Comparison of ENCODE assay signal across 8 mouse cellular contexts in the genomic region with DNA sequence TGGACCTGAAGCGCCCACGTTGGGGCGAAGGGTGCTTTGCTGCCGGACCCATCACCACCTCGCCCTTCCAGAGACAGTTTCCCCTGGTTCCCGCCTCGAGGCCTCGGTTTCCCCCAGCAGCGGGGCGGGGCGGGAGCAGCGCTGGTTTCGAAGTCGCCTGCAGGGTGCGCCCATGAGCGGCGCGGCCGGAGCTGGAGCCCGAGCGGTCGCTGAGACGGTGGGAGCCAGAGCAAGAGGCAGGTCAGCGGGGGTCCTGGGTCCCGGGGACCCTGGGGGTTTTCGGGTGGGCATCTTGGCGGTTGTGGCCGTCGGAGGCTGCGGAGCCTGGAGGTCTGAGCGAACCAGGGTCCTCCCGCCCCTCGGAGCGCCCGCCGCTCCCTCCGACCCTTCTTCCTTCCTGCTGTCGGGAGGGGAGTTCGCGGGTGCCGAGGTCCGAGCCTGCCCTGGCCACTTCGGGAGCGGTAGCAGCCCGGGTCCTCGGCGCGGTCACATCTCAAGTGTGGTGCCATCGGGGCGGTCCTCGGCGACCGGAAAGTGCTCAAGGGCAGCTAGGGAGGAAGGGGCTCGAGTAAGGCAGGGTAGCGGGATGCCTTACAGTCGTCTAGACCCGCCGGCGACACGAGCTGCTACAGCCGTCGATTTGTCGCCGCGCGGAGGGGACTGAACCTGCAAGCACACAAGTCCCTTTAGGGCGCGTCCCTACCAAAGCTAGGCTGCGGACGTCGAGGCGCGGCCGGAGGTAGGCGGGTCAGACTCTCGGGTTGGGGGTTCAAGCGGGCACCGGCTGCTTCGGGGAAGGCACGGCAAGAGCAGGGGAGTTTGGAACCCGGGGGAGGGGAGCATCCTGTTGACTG. TPM values are rescaled to one million over a fixed set of nuclear protein-coding genes. Genes with fewer than 3 reads are reported as not detected.
DNase-seq lines count a peak whose midpoint lies in the region; ATAC-seq and TF ChIP-seq lines count a peak whose summit lies in the region.

No protein-coding gene starts in this region.

- H3ac ChIP-seq in myocyte (ENCODE audit: control insufficient read depth, insufficient read length), result no peak overlapping the region

- no peaks in the 10 kb centered on the region for H3K9me3 ChIP-seq in hindbrain, postnatal 0 days (ENCODE audit: low read length)
- H3K9me3 ChIP-seq in liver, embryonic 13.5 days (replicated peaks), result no peaks in the 10 kb centered on the region
- no peaks in the 10 kb centered on the region for H3K9me3 ChIP-seq in stomach, embryonic 15.5 days

- no peaks in the 10 kb centered on the region for H3K79me2 ChIP-seq in myocyte (ENCODE audit: control insufficient read depth, insufficient read depth)

- TF ChIP-seq CTCF in layer of hippocampus, adult 2 months (conservative IDR thresholded peaks at IDR 0.05), result peak; percentile 92
- peak; percentile 61 for TF ChIP-seq CTCF in hindbrain, postnatal 0 days (IDR thresholded peaks at IDR 0.05; ENCODE audit: low read depth)

- no peak for TF ChIP-seq POLR2A in myocyte (IDR thresholded peaks at IDR 0.05; ENCODE audit: insufficient read length, low read depth)

- peak overlapping the region; percentile 53 for H3K4me2 ChIP-seq in hindbrain, postnatal 0 days (ENCODE audit: low read depth, low read length)
- H3K4me2 ChIP-seq in liver, embryonic 13.5 days, result peak overlapping the region; percentile 71
- H3K4me2 ChIP-seq in myocyte (ENCODE audit: low read depth), result peak overlapping the region; percentile 75
- H3K4me2 ChIP-seq in stomach, embryonic 15.5 days, result peak overlapping the region; percentile 93

- WGBS in hindbrain, postnatal 0 days, result 3% methylated on average over 76 of the region's 81 CpGs
- under 1% methylated on average over 74 of the region's 81 CpGs for WGBS in liver, embryonic 13.5 days (ENCODE audit: insufficient replicate concordance)
- under 1% methylated on average over 80 of the region's 81 CpGs for WGBS in stomach, embryonic 15.5 days

- peaks cover 5% of the 10 kb centered on the region for H3K4me1 ChIP-seq in hindbrain, postnatal 0 days (ENCODE audit: insufficient read depth, low read length)
- H3K4me1 ChIP-seq in liver, embryonic 13.5 days (replicated peaks), result peaks cover 46% of the 10 kb centered on the region
- H3K4me1 ChIP-seq in stomach, embryonic 15.5 days, result peaks cover 23% of the 10 kb centered on the region

- 0 out of 2 replicates have a peak, but pooled peaks cover 12% of the 10 kb centered on the region for H3K27me3 ChIP-seq in hindbrain, postnatal 0 days (ENCODE audit: insufficient read depth, low read length)
- peaks cover 41% of the 10 kb centered on the region for H3K27me3 ChIP-seq in liver, embryonic 13.5 days
- H3K27me3 ChIP-seq in myocyte (ENCODE audit: control insufficient read depth, insufficient read depth, insufficient read length), result peaks cover 6% of the 10 kb centered on the region
- peaks cover 22% of the 10 kb centered on the region for H3K27me3 ChIP-seq in stomach, embryonic 15.5 days (replicated peaks)

- peak; percentile 77 for ATAC-seq in hindbrain, postnatal 0 days
- ATAC-seq in liver, embryonic 13.5 days (ENCODE audit: low read depth), result peak; percentile 41; the same call in 1 of the 2 replicates
- ATAC-seq in stomach, embryonic 15.5 days (ENCODE audit: insufficient read depth, low FRiP score, low read depth), result 0 out of 2 replicates have a peak, but pooled peaks have one; percentile 56

- H3K27ac ChIP-seq in layer of hippocampus, adult 2 months, result peak overlapping the region; percentile 65
- 0 out of 2 replicates have a peak overlapping the region, but pooled peaks have one; percentile 4 for H3K27ac ChIP-seq in hindbrain, postnatal 0 days
- H3K27ac ChIP-seq in liver, embryonic 13.5 days, result no peak overlapping the region; the same call in 1 of the 2 replicates
- H3K27ac ChIP-seq in stomach, embryonic 15.5 days, result no peak overlapping the region

- peak overlapping the region; percentile 22; the same call in 1 of the 2 replicates for H3K9ac ChIP-seq in hindbrain, postnatal 0 days (replicated peaks; ENCODE audit: low read length)
- H3K9ac ChIP-seq in liver, embryonic 13.5 days, result peak overlapping the region; percentile 56
- peak overlapping the region; percentile 25 for H3K9ac ChIP-seq in stomach, embryonic 15.5 days

- DNase-seq in layer of hippocampus, adult 2 months (ENCODE audit: low spot score in 2 of 2), result peak; percentile 14 to 54
- DNase-seq in layer of hippocampus, adult 9-11 months, result no peak
- peak; percentile 70 to 79 for DNase-seq in cerebellum, postnatal 14 days
- peak; percentile 60 for DNase-seq in gastrocnemius, postnatal 25 days
- peak; percentile 51 for DNase-seq in hindbrain, postnatal 0 days (ENCODE audit: low spot score)
- DNase-seq in liver, embryonic 13.5 days, result no peak

- H3K36me3 ChIP-seq in hindbrain, postnatal 0 days (ENCODE audit: insufficient read depth, low read length), result peaks cover 11% of the 10 kb centered on the region; the same call in 1 of the 2 replicates
- H3K36me3 ChIP-seq in liver, embryonic 13.5 days, result no peaks in the 10 kb centered on the region
- H3K36me3 ChIP-seq in myocyte (ENCODE audit: control insufficient read depth, insufficient read depth), result peaks cover 4% of the 10 kb centered on the region
- H3K36me3 ChIP-seq in stomach, embryonic 15.5 days, result no peaks in the 10 kb centered on the region

- peak overlapping the region; percentile 55 for H3K4me3 ChIP-seq in layer of hippocampus, adult 2 months
- H3K4me3 ChIP-seq in hindbrain, postnatal 0 days (ENCODE audit: low read length), result peak overlapping the region; percentile 38
- peak overlapping the region; percentile 59 for H3K4me3 ChIP-seq in liver, embryonic 13.5 days (replicated peaks)
- H3K4me3 ChIP-seq in myocyte, result peak overlapping the region; percentile 13
- H3K4me3 ChIP-seq in stomach, embryonic 15.5 days (replicated peaks), result peak overlapping the region; percentile 52

TF ChIP-seq in myocyte, 11 proteins besides CTCF, POLR2A, EP300 and RAD21:
- TF ChIP-seq MYOG (IDR thresholded peaks at IDR 0.05; ENCODE audit: control insufficient read depth in 1 of 3, insufficient read depth in 1 of 3, insufficient read length in 2 of 3, low read depth in 2 of 3) (no peak), E2F4 (IDR thresholded peaks at IDR 0.05; ENCODE audit: insufficient read depth) (no peak), TCF3 (IDR thresholded peaks at IDR 0.05; ENCODE audit: insufficient read length, low read depth) (no peak), TCF12 (IDR thresholded peaks at IDR 0.05; ENCODE audit: insufficient read depth, poor library complexity, severe bottlenecking) (no peak), CEBPB (IDR thresholded peaks at IDR 0.05; ENCODE audit: insufficient read depth, poor library complexity, severe bottlenecking) (no peak), REST (IDR thresholded peaks at IDR 0.05; ENCODE audit: insufficient read depth, insufficient read length) (no peak), MYOD1 (IDR thresholded peaks at IDR 0.05; ENCODE audit: control insufficient read depth in 1 of 3, insufficient read length in 2 of 3, low read depth in 2 of 3) (no peak), POLR2AphosphoS2 (IDR thresholded peaks at IDR 0.05; ENCODE audit: insufficient read length, low read depth) (peak; percentile 42)

RNA-seq across cellular contexts. Expression of gene Adora2a, which starts 0.5 kb away (rescaled TPM):
- 1 to 10 TPM; 2.4 to 2.7 TPM for total RNA-seq in layer of hippocampus, adult 2 months (2021)
- 1 to 10 TPM; 1.0 to 1.4 TPM for total RNA-seq in gastrocnemius, postnatal 25 days (2021)
- total RNA-seq in hindbrain, postnatal 0 days (2014; rRNA removed), result 4.7 and 8.5 TPM in 2 replicates
- polyA plus RNA-seq in hindbrain, postnatal 0 days (2015; fragmentation: Nextera tagmentation; extraction: Ambion mirVana), result 1.7 TPM in 2 replicates
- 1.5 and 1.7 TPM in 2 replicates for polyA plus RNA-seq in liver, embryonic 13.5 days (2015; fragmentation: Nextera tagmentation; extraction: Ambion mirVana)
- 1.3 TPM for polyA plus RNA-seq in myocyte (2012; fragmentation: generic; extraction: Trizol)
- polyA plus RNA-seq in stomach, embryonic 15.5 days (2015; fragmentation: Nextera tagmentation; extraction: Ambion mirVana), result 2.6 and 2.9 TPM in 2 replicates

Comparison
In these comparisons a context has a peak if more than half of its experiments do, and no peak if none do; other contexts are left out.
1. DNase-seq: peak in layer of hippocampus, adult 2 months (2 of 2), cerebellum, postnatal 14 days (2 of 2), gastrocnemius, postnatal 25 days (single experiment) and hindbrain, postnatal 0 days (single experiment); none in layer of hippocampus, adult 9-11 months (single experiment) and liver, embryonic 13.5 days (single experiment).
2. H3K27ac ChIP-seq: peak in layer of hippocampus, adult 2 months (single experiment) and hindbrain, postnatal 0 days (single experiment); none in liver, embryonic 13.5 days (single experiment) and stomach, embryonic 15.5 days (single experiment).
3. Peak in every context shown above with its lines, with median percentiles within 50 percentile points of each other: H3K4me3 ChIP-seq, ATAC-seq, H3K4me2 ChIP-seq and H3K9ac ChIP-seq.